Mouse (Mus musculus) embryonic facial prominence, embryonic 13.5 days (tissue): ENCODE results near the gene Arpc2. TPM values are rescaled to one million over a fixed set of nuclear protein-coding genes. Genes with fewer than 3 reads are reported as not detected.

Source experiments
- ATAC-seq: fragments of 200-750 bp; cut with Nextera tagmentation; 2 replicates; pipeline ENCODE4 v1.8.0; 2017; ENCODE audit warnings: low read depth; ENCODE audit not compliant: insufficient number of reproducible peaks, insufficient read depth, low FRiP score, low TSS enrichment
- H3K27ac ChIP-seq: fragments of 300-500 bp; sonication (generic); 2 replicates; pipeline ENCODE4 v1.5.1; 2015; ENCODE audit warnings: moderate library complexity, mild to moderate bottlenecking, inconsistent platforms
- H3K27me3 ChIP-seq: fragments of 300-500 bp; sonication (generic); 2 replicates; pipeline ENCODE4 v1.6.1; 2015; ENCODE audit warnings: mild to moderate bottlenecking, inconsistent platforms
- H3K36me3 ChIP-seq: fragments of 300-500 bp; sonication (generic); 2 replicates; pipeline ENCODE4 v1.6.1; 2015; ENCODE audit warnings: mild to moderate bottlenecking, inconsistent platforms
- H3K4me1 ChIP-seq: fragments of 300-500 bp; sonication (generic); 2 replicates; pipeline ENCODE4 v1.6.1; 2015; ENCODE audit warnings: inconsistent platforms
- H3K4me2 ChIP-seq: fragments of 300-500 bp; sonication (generic); 2 replicates; pipeline ENCODE4 v1.6.1; 2015; ENCODE audit warnings: moderate library complexity, mild to moderate bottlenecking, inconsistent platforms
- H3K4me3 ChIP-seq: fragments of 300-500 bp; sonication (generic); 2 replicates; pipeline ENCODE4 v1.5.1; 2015; ENCODE audit warnings: mild to moderate bottlenecking, inconsistent platforms
- H3K9ac ChIP-seq: fragments of 300-500 bp; sonication (generic); 2 replicates; pipeline ENCODE4 v1.6.1; 2015; ENCODE audit warnings: mild to moderate bottlenecking, inconsistent platforms
- H3K9me3 ChIP-seq: fragments of 300-500 bp; sonication (generic); 2 replicates; pipeline ENCODE4 v1.6.1; 2016; ENCODE audit warnings: inconsistent platforms
- WGBS: fragments of 180-500 bp; shearing (Covaris S2); methylation state at CpG from one replicate; pipeline ENCODE4 v1.1.7; 2015; ENCODE audit warnings: mixed read lengths; 5-methylcytosine and 5-hydroxymethylcytosine counted together
- polyA plus RNA-seq: library from polyadenylated mRNA; unstranded; fragments of >200 nt; fragmentation: Nextera tagmentation; extraction: Ambion mirVana; gene quantifications from 2 replicates; pipeline ENCODE4 v1.2.1, GENCODE M21; 2015

The Arpc2 gene
- polyA plus RNA-seq, 1 experiment from 2014 or later: 400 TPM

DNA sequence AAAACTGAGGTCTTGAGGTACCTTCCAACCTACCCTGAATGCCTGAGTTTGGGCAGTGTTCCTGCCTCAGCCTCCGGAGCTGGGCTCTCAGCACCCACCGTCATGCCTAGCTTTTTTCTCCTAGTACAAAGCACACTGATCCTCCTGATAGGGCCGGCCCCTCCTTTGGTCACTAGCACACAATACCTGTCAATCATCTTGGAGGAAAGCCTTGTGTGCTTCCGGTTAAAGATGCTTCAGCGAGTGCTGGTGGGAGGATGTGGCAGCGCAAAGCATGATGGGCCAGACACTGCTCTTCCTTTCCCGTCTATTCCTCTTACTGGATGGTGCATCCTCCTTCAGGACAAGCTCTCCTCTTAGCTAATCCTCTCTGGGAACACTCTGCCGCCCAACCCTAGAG lies 29.2 kb upstream of the Arpc2 start:
- no peaks in the 10 kb centered on the region for H3K4me1 ChIP-seq
- H3K9me3 ChIP-seq: no peaks in the 10 kb centered on the region
- H3K4me3 ChIP-seq: no peak overlapping the region
- H3K27me3 ChIP-seq: no peaks in the 10 kb centered on the region
- WGBS: 73% methylated on average over 8 of the region's 8 CpGs
- no peaks in the 10 kb centered on the region for H3K36me3 ChIP-seq
- H3K4me2 ChIP-seq: no peak overlapping the region
- no peak for ATAC-seq
- H3K27ac ChIP-seq: no peak overlapping the region
- H3K9ac ChIP-seq: no peak overlapping the region

GRCm38 (mm10) chr1:74207906-74208305 lies 28.0 kb upstream of the Arpc2 start:
- H3K4me2 ChIP-seq: no peak overlapping the region
- 69% methylated on average over 9 of the region's 9 CpGs for WGBS
- H3K4me3 ChIP-seq: no peak overlapping the region
- no peak overlapping the region for H3K9ac ChIP-seq
- no peaks in the 10 kb centered on the region for H3K27me3 ChIP-seq
- H3K27ac ChIP-seq: no peak overlapping the region
- no peak for ATAC-seq
- no peaks in the 10 kb centered on the region for H3K36me3 ChIP-seq
- H3K9me3 ChIP-seq: no peaks in the 10 kb centered on the region
- no peaks in the 10 kb centered on the region for H3K4me1 ChIP-seq

- H3K4me2 ChIP-seq: no peak overlapping the region
- no peak overlapping the region for H3K4me3 ChIP-seq
- no peaks in the 10 kb centered on the region for H3K27me3 ChIP-seq
- no peaks in the 10 kb centered on the region for H3K36me3 ChIP-seq
- ATAC-seq: no peak
- no peak overlapping the region for H3K9ac ChIP-seq
- H3K9me3 ChIP-seq: no peaks in the 10 kb centered on the region
- H3K27ac ChIP-seq: no peak overlapping the region
- H3K4me1 ChIP-seq: no peaks in the 10 kb centered on the region
- 89% methylated on average over 8 of the region's 8 CpGs for WGBS
Measured at GRCm38 (mm10) chr1:74208941-74209340, 26.9 kb upstream of the Arpc2 start.

DNA sequence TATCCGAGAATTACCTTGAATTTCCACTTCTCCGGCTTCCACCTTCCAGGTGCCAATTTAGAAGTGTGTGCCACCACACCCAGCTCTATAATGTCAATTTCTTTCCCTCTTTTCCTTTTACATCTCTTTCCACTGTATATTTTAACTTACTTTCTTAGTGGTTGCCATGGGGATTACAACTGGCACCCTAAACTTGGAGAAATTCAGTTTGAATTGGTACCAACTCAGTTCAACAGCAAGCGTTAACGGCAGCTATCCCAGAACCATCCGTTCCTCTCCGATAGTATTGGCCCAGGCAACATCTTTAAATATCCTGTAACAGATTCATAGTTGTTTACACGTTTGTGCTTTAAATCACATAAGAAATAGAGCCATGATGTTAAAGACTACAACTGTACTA lies 16.0 kb upstream of the Arpc2 start:
- no peaks in the 10 kb centered on the region for H3K9me3 ChIP-seq
- no peaks in the 10 kb centered on the region for H3K36me3 ChIP-seq
- H3K4me2 ChIP-seq: no peak overlapping the region
- no peak overlapping the region for H3K9ac ChIP-seq
- no peaks in the 10 kb centered on the region for H3K4me1 ChIP-seq
- no peak overlapping the region for H3K27ac ChIP-seq
- ATAC-seq: no peak
- no peak overlapping the region for H3K4me3 ChIP-seq
- WGBS: 85% methylated on average over 7 of the region's 7 CpGs
- no peaks in the 10 kb centered on the region for H3K27me3 ChIP-seq

- H3K4me1 ChIP-seq: no peaks in the 10 kb centered on the region
- H3K27me3 ChIP-seq: no peaks in the 10 kb centered on the region
- no peak overlapping the region for H3K27ac ChIP-seq
- H3K4me3 ChIP-seq: no peak overlapping the region
- 79% methylated on average over 7 of the region's 7 CpGs for WGBS
- no peak overlapping the region for H3K9ac ChIP-seq
- H3K4me2 ChIP-seq: no peak overlapping the region
- H3K36me3 ChIP-seq: no peaks in the 10 kb centered on the region
- no peak for ATAC-seq
- H3K9me3 ChIP-seq: no peaks in the 10 kb centered on the region
Measured at GRCm38 (mm10) chr1:74227317-74227716, 8.6 kb upstream of the Arpc2 start.

DNA sequence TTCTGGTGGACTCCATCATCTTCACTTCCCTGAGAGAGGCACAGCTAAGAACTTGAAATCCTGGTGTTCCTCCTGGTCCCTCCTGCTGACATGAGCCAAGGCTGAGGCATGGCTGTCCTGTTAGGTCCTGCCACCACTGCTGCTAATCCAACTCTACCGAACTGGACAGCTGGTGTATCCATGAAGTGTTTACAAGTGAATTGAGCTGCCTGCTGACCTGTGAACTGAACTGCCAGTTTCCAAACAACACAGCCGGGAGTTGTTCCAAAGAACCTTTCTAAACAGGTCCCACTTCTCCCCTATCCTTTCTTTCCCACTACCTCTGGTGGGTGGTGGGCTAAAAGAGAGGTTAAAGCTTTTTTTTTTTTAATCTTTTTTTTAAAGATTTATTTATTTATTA lies 5.9 kb upstream of the Arpc2 start:
- WGBS: 84% methylated on average over 2 of the region's 2 CpGs
- no peak for ATAC-seq
- no peaks in the 10 kb centered on the region for H3K36me3 ChIP-seq
- H3K27ac ChIP-seq: no peak overlapping the region
- H3K4me2 ChIP-seq: no peak overlapping the region
- no peaks in the 10 kb centered on the region for H3K9me3 ChIP-seq
- H3K4me3 ChIP-seq: no peak overlapping the region
- H3K4me1 ChIP-seq: no peaks in the 10 kb centered on the region
- no peaks in the 10 kb centered on the region for H3K27me3 ChIP-seq
- H3K9ac ChIP-seq: no peak overlapping the region

DNA sequence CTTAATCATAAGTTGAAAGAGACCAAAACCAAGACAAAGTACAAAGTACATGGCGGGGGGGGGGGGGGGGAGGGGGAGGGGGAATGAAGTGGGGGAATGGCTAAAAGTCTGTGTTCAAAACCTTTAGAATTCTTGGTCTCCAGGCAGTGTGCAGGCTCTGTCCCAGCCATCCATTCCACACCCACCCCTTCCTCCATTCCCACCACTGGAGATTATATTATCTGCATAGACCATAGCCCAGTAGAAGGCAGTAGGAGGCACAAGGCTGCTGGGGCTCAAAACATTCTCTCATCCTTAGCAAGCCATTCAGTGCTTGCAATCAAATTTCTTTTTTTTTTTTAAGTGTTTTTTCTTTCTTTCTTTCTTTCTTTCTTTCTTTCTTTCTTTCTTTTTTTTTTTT lies 4.9 kb upstream of the Arpc2 start:
- H3K27ac ChIP-seq: no peak overlapping the region
- H3K36me3 ChIP-seq: no peaks in the 10 kb centered on the region
- H3K9ac ChIP-seq: no peak overlapping the region
- H3K27me3 ChIP-seq: no peaks in the 10 kb centered on the region
- H3K9me3 ChIP-seq: no peaks in the 10 kb centered on the region
- no CpG with 5 or more reads among the region's 1 CpGs for WGBS
- ATAC-seq: no peak
- H3K4me2 ChIP-seq: no peak overlapping the region
- H3K4me1 ChIP-seq: no peaks in the 10 kb centered on the region
- no peak overlapping the region for H3K4me3 ChIP-seq

DNA sequence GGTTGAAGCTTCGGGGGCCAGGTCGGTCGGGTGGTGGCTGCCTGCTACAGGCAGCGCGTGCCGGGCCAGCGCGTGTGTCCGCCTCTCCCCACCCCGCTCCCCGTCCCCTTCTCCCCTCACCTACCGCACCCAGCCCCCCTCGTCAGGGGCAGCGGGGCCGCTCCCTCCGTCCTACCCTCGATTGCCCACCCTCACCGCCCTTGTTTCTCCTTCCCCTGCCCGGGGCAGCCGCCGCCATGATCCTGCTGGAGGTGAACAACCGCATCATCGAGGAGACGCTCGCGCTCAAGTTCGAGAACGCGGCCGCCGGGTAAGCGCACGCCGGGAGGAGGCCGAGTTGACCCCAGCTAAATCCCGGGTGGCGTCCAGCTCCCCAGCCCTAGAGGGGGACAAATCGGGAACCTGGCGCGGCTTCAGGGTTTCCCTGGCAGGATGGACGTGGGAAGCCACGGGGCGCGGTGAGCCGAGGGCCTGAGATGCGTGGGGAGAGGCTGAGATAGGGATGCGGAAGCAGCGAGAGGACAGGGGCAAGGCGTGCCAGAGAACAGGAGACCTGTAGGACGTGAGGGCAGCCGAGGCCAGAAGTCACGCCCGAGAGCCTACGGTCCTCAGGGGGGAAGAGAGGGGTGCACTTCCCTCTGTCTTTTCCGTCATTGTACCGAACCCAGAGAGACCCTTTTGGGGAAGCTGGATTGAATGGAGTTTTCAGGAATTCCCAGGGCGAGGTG lies 870 bp downstream of the Arpc2 start:
- Histone ChIP-seq H3K4me1 (peaks cover 35% of the 10 kb centered on the region), H3K4me3 (peak overlapping the region; percentile 98), H3K9me3 (no peaks in the 10 kb centered on the region), H3K27ac (peak overlapping the region; percentile 88), H3K27me3 (no peaks in the 10 kb centered on the region), H3K36me3 (no peaks in the 10 kb centered on the region), H3K9ac (peak overlapping the region; percentile 96), H3K4me2 (peak overlapping the region; percentile 86)
- peak; percentile 69; the same call in 1 of the 2 replicates for ATAC-seq
- under 1% methylated on average over 48 of the region's 57 CpGs for WGBS

DNA sequence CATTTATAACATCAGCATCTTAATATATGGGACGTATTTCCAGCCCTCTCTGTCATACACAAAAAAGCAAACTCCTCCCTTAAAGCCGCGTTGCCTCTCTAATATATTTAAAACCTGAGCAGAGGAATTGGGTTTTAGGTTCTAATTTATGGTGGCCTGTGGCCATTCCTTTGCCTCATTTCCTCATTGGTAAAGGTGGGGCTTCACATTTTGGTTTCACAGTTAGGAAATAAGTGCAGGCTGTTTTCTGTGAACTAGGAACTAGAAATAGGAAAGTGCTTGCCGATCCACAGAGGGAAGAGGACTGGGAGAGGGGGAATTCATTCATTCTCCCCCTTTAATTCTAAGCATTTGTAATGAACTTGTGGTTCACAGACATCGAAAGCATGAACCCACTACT lies 1.8 kb downstream of the Arpc2 start:
- H3K9me3 ChIP-seq: no peaks in the 10 kb centered on the region
- H3K4me1 ChIP-seq: peaks cover 35% of the 10 kb centered on the region
- H3K36me3 ChIP-seq: no peaks in the 10 kb centered on the region
- H3K4me2 ChIP-seq: peak overlapping the region; percentile 86
- H3K9ac ChIP-seq: peak overlapping the region; percentile 96
- ATAC-seq: no peak
- WGBS: 24% methylated on average over 5 of the region's 5 CpGs
- H3K27me3 ChIP-seq: no peaks in the 10 kb centered on the region
- H3K4me3 ChIP-seq: peak overlapping the region; percentile 98
- H3K27ac ChIP-seq: peak overlapping the region; percentile 88; the same call in 1 of the 2 replicates

DNA sequence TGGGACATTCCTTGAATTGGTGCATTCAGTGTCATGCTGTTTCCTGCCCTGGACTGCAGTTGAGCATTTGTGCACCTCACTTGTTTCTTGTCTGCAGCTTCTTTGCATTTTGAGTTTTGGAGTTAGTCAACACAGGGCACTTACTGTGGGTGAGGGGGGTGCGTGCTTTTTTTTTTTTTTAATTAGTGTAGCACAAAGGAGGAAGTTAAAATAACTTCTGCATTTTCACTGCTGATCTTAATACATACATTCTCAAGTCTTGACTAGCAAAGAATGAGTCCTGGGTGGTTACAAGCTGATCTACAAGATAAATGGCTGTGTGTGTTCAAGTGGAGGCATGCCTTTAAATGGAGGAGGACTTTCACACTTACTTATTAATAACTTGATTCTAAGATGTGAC lies 2.3 kb downstream of the Arpc2 start:
- WGBS: 53% methylated on average over 1 of the region's 1 CpGs

GRCm38 (mm10) chr1:74239162-74239561 lies 3.3 kb downstream of the Arpc2 start:
- peaks cover 35% of the 10 kb centered on the region for H3K4me1 ChIP-seq
- H3K4me2 ChIP-seq: peak overlapping the region; percentile 86
- no peaks in the 10 kb centered on the region for H3K27me3 ChIP-seq
- no peaks in the 10 kb centered on the region for H3K36me3 ChIP-seq
- WGBS: 64% methylated on average over 7 of the region's 7 CpGs
- H3K4me3 ChIP-seq: no peak overlapping the region
- H3K27ac ChIP-seq: peak overlapping the region; percentile 68; the same call in 1 of the 2 replicates
- no peak for ATAC-seq
- no peaks in the 10 kb centered on the region for H3K9me3 ChIP-seq
- peak overlapping the region; percentile 47 for H3K9ac ChIP-seq

More for the DNA sequence above, 2.3 kb downstream of the Arpc2 start:
- Histone ChIP-seq H3K4me1 (peaks cover 35% of the 10 kb centered on the region), H3K27me3 (no peaks in the 10 kb centered on the region), H3K4me3 (peak overlapping the region; percentile 98), H3K9ac (peak overlapping the region; percentile 96), H3K27ac (peak overlapping the region; percentile 88; the same call in 1 of the 2 replicates), H3K9me3 (no peaks in the 10 kb centered on the region), H3K36me3 (no peaks in the 10 kb centered on the region), H3K4me2 (peak overlapping the region; percentile 86)
- no peak for ATAC-seq

- 56% methylated on average over 11 of the region's 11 CpGs for WGBS
- H3K27ac ChIP-seq: peak overlapping the region; percentile 68; the same call in 1 of the 2 replicates
- no peaks in the 10 kb centered on the region for H3K27me3 ChIP-seq
- H3K9me3 ChIP-seq: no peaks in the 10 kb centered on the region
- no peaks in the 10 kb centered on the region for H3K36me3 ChIP-seq
- ATAC-seq: no peak
- peaks cover 38% of the 10 kb centered on the region for H3K4me1 ChIP-seq
- no peak overlapping the region for H3K4me3 ChIP-seq
- H3K9ac ChIP-seq: peak overlapping the region; percentile 47; the same call in 1 of the 2 replicates
- H3K4me2 ChIP-seq: peak overlapping the region; percentile 86
Measured at GRCm38 (mm10) chr1:74239618-74240017, 3.7 kb downstream of the Arpc2 start.
